Mouse (Mus musculus): Measurements from ENCODE around the gene Rnf183. TPM values are rescaled to one million over a fixed set of nuclear protein-coding genes. Genes with fewer than 3 reads are reported as not detected.

The Rnf183 gene
- polyA plus RNA-seq, 1 experiment, result 2.1 TPM

- 29% methylated on average over 5 of the region's 5 CpGs for WGBS
- DNase-seq (ENCODE audit: low read depth, low spot score), result no peak
These were observed 45.2 kb downstream of the Rnf183 start for GRCm38 (mm10) chr4:62389592-62390512.

GRCm38 (mm10) chr4:62385439-62385838 lies 49.6 kb downstream of the Rnf183 start:
- WGBS, result 94% methylated on average over 7 of the region's 7 CpGs
- DNase-seq (ENCODE audit: low read depth, low spot score), result no peak

- WGBS, result 51% methylated on average over 1 of the region's 1 CpGs
- no peak for DNase-seq (ENCODE audit: low read depth, low spot score)
These were observed 50.9 kb downstream of the Rnf183 start for GRCm38 (mm10) chr4:62384159-62384558.

- WGBS, result 58% methylated on average over 7 of the region's 7 CpGs
- no peak for DNase-seq (ENCODE audit: low read depth, low spot score)
These were observed 51.3 kb downstream of the Rnf183 start for GRCm38 (mm10) chr4:62383752-62384151.

GRCm38 (mm10) chr4:62383207-62383606 lies 51.8 kb downstream of the Rnf183 start:
- no peak for DNase-seq (ENCODE audit: low read depth, low spot score)
- WGBS, result 58% methylated on average over 6 of the region's 6 CpGs

GRCm38 (mm10) chr4:62379724-62380381 lies 55.2 kb downstream of the Rnf183 start:
- 42% methylated on average over 9 of the region's 9 CpGs for WGBS
- DNase-seq (ENCODE audit: low read depth, low spot score), result no peak

Other genes with a start within 250 kb of the Rnf183 start
- gene Zfp37, start 204.2 kb downstream of the Rnf183 start, polyA plus RNA-seq (2012; rRNA removed), result 0.30 and 0.42 TPM in 2 replicates
- gene Slc31a2, start 172.7 kb downstream of the Rnf183 start, polyA plus RNA-seq (2012; rRNA removed), result 10.7 and 12.7 TPM in 2 replicates
- gene Fkbp15, start 74.7 kb downstream of the Rnf183 start, polyA plus RNA-seq (2012; rRNA removed), result 16.7 and 24.6 TPM in 2 replicates
- 68.2 and 69.2 TPM in 2 replicates for gene Slc31a1, start 74.5 kb downstream of the Rnf183 start, polyA plus RNA-seq (2012; rRNA removed)
- 25.2 and 28.3 TPM in 2 replicates for gene Cdc26, start 26.6 kb downstream of the Rnf183 start, polyA plus RNA-seq (2012; rRNA removed)
- gene Prpf4, start 26.5 kb downstream of the Rnf183 start, polyA plus RNA-seq (2012; rRNA removed), result 10.4 and 11.3 TPM in 2 replicates
- 1.7 and 1.9 TPM in 2 replicates for gene Wdr31, start 35.6 kb upstream of the Rnf183 start, polyA plus RNA-seq (2012; rRNA removed)
- 85.8 and 103 TPM in 2 replicates for gene Bspry, start 44.8 kb upstream of the Rnf183 start, polyA plus RNA-seq (2012; rRNA removed)
- gene Hdhd3, start 68.2 kb upstream of the Rnf183 start, polyA plus RNA-seq (2012; rRNA removed), result 97.6 and 124 TPM in 2 replicates
- gene Alad, start 84.7 kb upstream of the Rnf183 start, polyA plus RNA-seq (2012; rRNA removed), result 135 and 144 TPM in 2 replicates
- 19.5 and 20.9 TPM in 2 replicates for gene Pole3, start 89.8 kb upstream of the Rnf183 start, polyA plus RNA-seq (2012; rRNA removed)
- 0.10 and 0.16 TPM in 2 replicates for gene 4933430I17Rik, start 90.1 kb upstream of the Rnf183 start, polyA plus RNA-seq (2012; rRNA removed)
- 43.0 and 50.6 TPM in 2 replicates for gene Rgs3, start 124.6 kb upstream of the Rnf183 start, polyA plus RNA-seq (2012; rRNA removed)

Measured in large intestine, adult 2 months (tissue).